Mouse (Mus musculus) neural tube, embryonic 11.5 days (tissue): ENCODE measurements around the gene Ppp1r1b. TPM values are rescaled to one million over a fixed set of nuclear protein-coding genes. Genes with fewer than 3 reads are reported as not detected.
A peak's percentile ranks its signal among the peaks of the same experiment; 100 is the strongest.

Experiments used
- ATAC-seq: fragments of 200-750 bp; cut with Nextera tagmentation; 2 replicates; pipeline ENCODE4 v1.8.0; 2017; ENCODE audit warnings: moderate number of reproducible peaks, mild to moderate bottlenecking, moderate TSS enrichment, moderate library complexity; ENCODE audit not compliant: insufficient read depth, low FRiP score, low TSS enrichment
- DNase-seq: peaks from one replicate; pipeline ENCODE4 v3.0.0-alpha.2; 2015; ENCODE audit warnings: low spot score
- H3K27ac ChIP-seq: fragments of 300-500 bp; sonication (generic); 2 replicates; pipeline ENCODE4 v1.5.1; 2014; ENCODE audit warnings: low read depth, mild to moderate bottlenecking, low read length
- H3K27me3 ChIP-seq: fragments of 300-500 bp; sonication (generic); 2 replicates; pipeline ENCODE4 v1.6.1; 2014; ENCODE audit warnings: mild to moderate bottlenecking, low read length, mixed read lengths; ENCODE audit not compliant: control insufficient read depth, insufficient read depth
- H3K36me3 ChIP-seq: fragments of 300-500 bp; sonication (generic); 2 replicates; pipeline ENCODE4 v1.6.1; 2014; ENCODE audit warnings: mild to moderate bottlenecking, low read length, moderate library complexity, mixed read lengths; ENCODE audit not compliant: control insufficient read depth, insufficient read depth
- H3K4me1 ChIP-seq: fragments of 300-500 bp; sonication (generic); 2 replicates; pipeline ENCODE4 v1.6.1; 2014; ENCODE audit warnings: low read length, mixed read lengths; ENCODE audit not compliant: control insufficient read depth, insufficient read depth
- H3K4me2 ChIP-seq: fragments of 300-500 bp; sonication (generic); 2 replicates; pipeline ENCODE4 v1.6.1; 2014; ENCODE audit warnings: low read depth, mild to moderate bottlenecking, moderate library complexity
- H3K4me3 ChIP-seq: fragments of 300-500 bp; sonication (generic); 2 replicates; pipeline ENCODE4 v1.5.1; 2014; ENCODE audit warnings: low read depth, low read length
- H3K9ac ChIP-seq: fragments of 300-500 bp; sonication (generic); 2 replicates; pipeline ENCODE4 v1.6.1; 2014; ENCODE audit warnings: mild to moderate bottlenecking, low read length
- H3K9me3 ChIP-seq: fragments of 300-500 bp; sonication (generic); 2 replicates; pipeline ENCODE4 v1.6.1; 2016; ENCODE audit warnings: low read length; ENCODE audit not compliant: control insufficient read depth
- WGBS: fragments of 180-500 bp; shearing (Covaris S2); extraction: QIAGEN DNeasy Blood & Tissue Kit; methylation state at CpG from one replicate; pipeline ENCODE4 v1.1.7; 2014; 5-methylcytosine and 5-hydroxymethylcytosine counted together
- polyA plus RNA-seq: library from polyadenylated mRNA; unstranded; fragments of >200 nt; fragmentation: Nextera tagmentation; extraction: Ambion mirVana; gene quantifications from 2 replicates; pipeline ENCODE4 v1.2.1, GENCODE M21; 2014

The Ppp1r1b gene
- polyA plus RNA-seq, 1 experiment from 2014 or later, result 0.15 TPM

DNA sequence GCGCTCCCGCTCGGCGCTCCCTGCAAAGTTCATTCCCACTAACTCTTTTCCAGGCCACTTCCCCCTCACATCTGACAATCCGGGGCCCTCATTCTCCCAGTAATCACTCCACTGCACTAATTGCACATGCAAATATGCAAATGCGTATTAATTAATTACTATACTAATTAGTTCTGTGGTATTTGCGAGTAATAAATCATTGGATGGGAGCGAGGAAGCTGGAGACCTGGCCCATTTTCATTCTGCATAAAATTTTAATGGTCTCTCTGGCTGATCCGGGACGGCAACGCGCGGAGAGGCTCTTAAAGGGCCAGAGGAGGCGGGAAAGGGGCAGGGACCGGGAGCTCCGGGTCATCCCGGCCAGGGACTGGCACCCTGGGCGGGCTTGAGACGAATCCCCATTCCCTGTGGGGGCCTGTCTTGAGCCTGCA, 9.1 kb upstream of the Ppp1r1b start:
- H3K9me3 ChIP-seq, result no peaks in the 10 kb centered on the region
- no peak overlapping the region for H3K27ac ChIP-seq
- peak overlapping the region; percentile 73 for H3K4me2 ChIP-seq
- DNase-seq (no peak), ATAC-seq (no peak)
- 0% methylated on average over 18 of the region's 19 CpGs for WGBS
- peak overlapping the region; percentile 29; the same call in 1 of the 2 replicates for H3K9ac ChIP-seq
- H3K4me3 ChIP-seq, result peak overlapping the region; percentile 44
- H3K27me3 ChIP-seq, result peaks cover 89% of the 10 kb centered on the region
- peaks cover 13% of the 10 kb centered on the region for H3K4me1 ChIP-seq
- no peaks in the 10 kb centered on the region for H3K36me3 ChIP-seq

DNA sequence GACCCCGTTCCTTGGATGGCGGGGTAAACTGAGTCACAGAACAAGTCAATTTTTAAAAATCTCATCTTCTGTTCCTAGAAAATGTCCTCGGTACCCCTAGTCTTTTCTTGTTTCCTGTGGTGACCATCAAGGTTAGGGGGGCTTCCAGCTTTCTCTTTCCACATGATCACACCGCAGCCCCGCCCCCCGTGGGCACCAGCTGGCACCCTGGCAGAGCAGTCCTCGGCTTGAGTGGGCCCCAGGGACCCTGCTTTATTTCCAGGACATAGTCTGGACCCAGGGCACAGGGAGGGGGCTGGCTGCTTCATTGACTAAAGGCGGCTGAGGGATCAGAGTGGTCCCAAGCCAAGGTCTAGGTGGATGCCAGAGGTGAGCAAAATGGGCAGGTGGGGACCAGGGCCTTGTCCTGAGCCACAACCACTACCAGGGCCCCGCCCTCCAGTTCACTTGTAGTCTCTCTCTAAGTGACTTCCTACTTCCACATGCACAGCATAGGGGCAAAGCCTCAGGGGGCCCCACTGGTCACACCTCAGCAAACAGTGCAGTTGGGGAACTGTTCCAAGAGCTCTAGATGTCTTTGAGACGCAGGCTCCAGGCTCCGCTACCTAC, 8.4 kb upstream of the Ppp1r1b start:
- DNase-seq, result no peak
- no peak for ATAC-seq
- no peaks in the 10 kb centered on the region for H3K9me3 ChIP-seq
- H3K27ac ChIP-seq, result no peak overlapping the region
- peaks cover 13% of the 10 kb centered on the region for H3K4me1 ChIP-seq
- peaks cover 86% of the 10 kb centered on the region for H3K27me3 ChIP-seq
- no peak overlapping the region; the same call in 1 of the 2 replicates for H3K4me3 ChIP-seq
- 8% methylated on average over 11 of the region's 11 CpGs for WGBS
- H3K9ac ChIP-seq, result no peak overlapping the region
- H3K4me2 ChIP-seq, result no peak overlapping the region
- no peaks in the 10 kb centered on the region for H3K36me3 ChIP-seq

DNA sequence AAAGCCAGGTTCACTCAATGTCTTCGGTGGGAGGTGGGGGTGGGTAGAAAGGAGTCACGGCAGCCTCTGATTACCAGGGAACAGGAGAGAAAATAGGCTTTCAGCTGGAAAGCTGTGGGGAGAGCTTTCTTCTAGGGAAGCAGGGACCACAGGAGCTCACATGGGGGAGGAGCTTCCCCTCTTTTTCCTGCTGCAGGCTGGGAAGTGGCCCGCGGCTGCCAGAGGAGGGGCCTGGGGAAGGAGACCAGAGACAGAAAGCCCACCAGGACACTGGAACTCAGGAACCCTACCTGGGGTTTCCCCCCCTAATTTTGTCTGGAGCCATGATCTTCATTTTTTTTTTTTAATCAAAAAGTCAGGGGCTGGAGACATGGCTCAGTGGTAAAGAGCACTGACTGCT, 7.6 kb upstream of the Ppp1r1b start:
- no peak for ATAC-seq
- Histone ChIP-seq H3K9me3 (no peaks in the 10 kb centered on the region), H3K4me1 (peaks cover 13% of the 10 kb centered on the region), H3K4me2 (no peak overlapping the region), H3K36me3 (no peaks in the 10 kb centered on the region), H3K9ac (no peak overlapping the region), H3K4me3 (no peak overlapping the region), H3K27me3 (peaks cover 85% of the 10 kb centered on the region), H3K27ac (no peak overlapping the region)
- no peak for DNase-seq
- WGBS, result 3% methylated on average over 4 of the region's 4 CpGs

DNA sequence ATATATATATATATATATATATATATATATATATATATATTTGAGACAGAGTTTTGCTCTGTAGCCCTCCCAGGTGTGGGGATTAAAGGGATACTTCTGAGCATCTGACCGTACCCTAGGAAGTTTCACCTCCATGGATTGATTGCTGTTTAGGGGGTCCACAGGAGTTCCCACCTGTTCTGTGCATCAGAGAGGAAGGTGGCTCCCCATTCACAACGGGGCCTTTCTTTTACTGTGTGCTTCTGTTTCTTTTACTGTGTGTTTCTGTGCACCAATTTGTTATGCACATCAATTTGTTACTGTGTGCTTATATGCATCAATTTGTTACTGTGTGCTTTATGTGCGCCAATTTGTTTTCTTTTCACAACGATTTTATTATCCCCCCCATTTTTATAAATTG, 7.0 kb upstream of the Ppp1r1b start:
- Histone ChIP-seq H3K4me1 (peaks cover 13% of the 10 kb centered on the region), H3K9ac (no peak overlapping the region), H3K36me3 (no peaks in the 10 kb centered on the region), H3K27me3 (peaks cover 85% of the 10 kb centered on the region), H3K9me3 (no peaks in the 10 kb centered on the region), H3K4me3 (no peak overlapping the region), H3K27ac (no peak overlapping the region), H3K4me2 (no peak overlapping the region)
- ATAC-seq (no peak), DNase-seq (no peak)
- WGBS, result 51% methylated on average over 4 of the region's 4 CpGs

DNA sequence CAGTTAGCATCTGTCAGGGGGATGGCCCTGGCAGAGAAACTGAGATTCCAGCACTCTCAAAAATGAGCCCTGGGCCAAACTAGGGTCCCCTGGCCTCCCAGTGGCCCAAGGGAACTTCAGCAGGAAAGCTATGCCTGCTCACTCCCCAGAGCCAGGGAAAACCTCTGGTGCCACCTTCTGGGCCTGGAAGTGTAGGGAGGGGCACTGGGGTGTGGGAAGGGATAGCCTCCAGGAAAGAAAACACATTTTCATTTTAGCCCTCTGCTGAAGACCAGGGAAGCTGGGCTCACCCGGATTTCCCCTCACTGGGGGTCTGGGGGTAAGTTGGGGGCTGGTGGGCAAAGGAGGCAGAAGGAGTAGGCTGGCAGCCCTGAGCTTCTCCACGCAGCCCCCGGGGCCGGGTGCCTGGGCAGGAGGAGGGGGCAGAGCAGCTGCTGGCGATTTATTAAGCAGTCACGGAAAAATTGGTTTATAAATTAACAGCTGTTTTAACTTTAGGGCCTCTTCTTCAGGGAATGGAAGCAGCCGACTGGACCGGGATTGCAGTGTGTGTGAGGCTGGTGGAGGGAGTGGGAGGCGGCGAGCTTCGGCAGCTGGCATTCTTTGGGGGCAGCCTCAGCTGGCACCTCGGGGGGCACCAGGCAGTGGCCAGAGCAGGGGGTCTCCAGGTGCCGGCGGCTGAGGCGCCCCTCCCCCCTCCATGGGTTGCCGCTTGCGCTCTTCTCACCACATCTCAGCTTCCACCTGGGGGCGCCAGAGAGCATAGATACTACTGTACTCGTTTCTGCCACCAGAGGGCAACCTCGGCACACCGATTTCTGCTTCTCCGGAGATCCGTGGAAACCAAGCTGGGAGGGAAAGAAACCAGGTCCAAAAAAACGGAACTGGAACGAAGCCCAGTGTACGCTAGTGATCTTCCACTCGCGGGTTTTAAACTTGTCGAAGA, 5.9 kb upstream of the Ppp1r1b start:
- H3K27ac ChIP-seq, result no peak overlapping the region
- 2% methylated on average over 28 of the region's 29 CpGs for WGBS
- H3K4me2 ChIP-seq, result peak overlapping the region; percentile 35
- peaks cover 85% of the 10 kb centered on the region for H3K27me3 ChIP-seq
- no peak overlapping the region for H3K9ac ChIP-seq
- H3K4me1 ChIP-seq, result peaks cover 13% of the 10 kb centered on the region
- H3K36me3 ChIP-seq, result no peaks in the 10 kb centered on the region
- no peaks in the 10 kb centered on the region for H3K9me3 ChIP-seq
- DNase-seq, result peak; percentile 91
- 0 out of 2 replicates have a peak overlapping the region, but pooled peaks have one; percentile 8 for H3K4me3 ChIP-seq
- ATAC-seq, result peak; percentile 22; the same call in 1 of the 2 replicates

DNA sequence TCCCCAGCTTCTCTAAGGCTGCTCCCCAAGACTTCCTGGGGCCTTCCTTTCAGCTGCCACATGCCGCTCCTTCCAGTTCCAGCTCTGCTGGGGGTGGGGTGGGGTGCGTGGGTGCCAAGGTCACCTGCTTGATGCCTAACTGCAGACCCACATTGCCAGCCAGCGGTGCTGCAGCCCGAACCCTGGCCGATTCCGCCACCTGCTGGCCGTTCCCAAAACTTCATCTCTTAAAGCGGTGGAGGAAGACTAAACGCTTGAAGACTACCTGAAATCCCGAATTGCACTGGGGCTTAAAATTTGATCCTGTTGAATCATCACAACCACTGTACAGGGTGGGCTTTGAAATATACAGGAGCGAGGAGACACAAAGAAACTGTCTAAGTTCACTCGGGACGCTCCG, 3.0 kb upstream of the Ppp1r1b start:
- no peak for ATAC-seq
- Histone ChIP-seq H3K9me3 (no peaks in the 10 kb centered on the region), H3K36me3 (no peaks in the 10 kb centered on the region), H3K4me3 (no peak overlapping the region), H3K4me1 (peaks cover 6% of the 10 kb centered on the region; the same call in 1 of the 2 replicates), H3K27me3 (peaks cover 84% of the 10 kb centered on the region), H3K9ac (no peak overlapping the region), H3K27ac (no peak overlapping the region), H3K4me2 (no peak overlapping the region)
- WGBS, result 2% methylated on average over 14 of the region's 14 CpGs
- peak; percentile 84 for DNase-seq

DNA sequence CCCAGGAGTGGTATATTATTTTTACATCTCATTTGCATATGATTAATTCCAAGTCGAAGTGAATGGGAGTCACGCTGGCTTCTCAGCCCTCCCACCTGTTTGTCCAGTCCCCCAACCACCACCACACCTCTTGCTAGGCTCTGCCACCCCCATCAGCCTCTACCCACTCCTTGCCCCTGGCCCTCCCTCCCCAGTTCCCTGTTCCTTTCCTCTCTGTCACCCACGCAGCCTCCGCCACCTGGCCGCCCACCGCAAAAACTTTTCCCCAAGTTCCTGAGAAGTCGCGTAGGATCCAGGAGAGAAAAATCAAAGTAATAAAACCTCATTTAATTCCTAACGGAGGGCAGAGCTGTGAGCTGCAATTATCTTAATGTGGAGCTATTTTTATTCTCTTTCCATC, 2.0 kb upstream of the Ppp1r1b start:
- Histone ChIP-seq H3K27me3 (peaks cover 86% of the 10 kb centered on the region), H3K4me3 (no peak overlapping the region), H3K9me3 (no peaks in the 10 kb centered on the region), H3K36me3 (no peaks in the 10 kb centered on the region), H3K4me2 (no peak overlapping the region), H3K4me1 (peaks cover 6% of the 10 kb centered on the region; the same call in 1 of the 2 replicates), H3K27ac (no peak overlapping the region), H3K9ac (no peak overlapping the region)
- no peak for ATAC-seq
- no peak for DNase-seq
- WGBS, result 8% methylated on average over 9 of the region's 9 CpGs

DNA sequence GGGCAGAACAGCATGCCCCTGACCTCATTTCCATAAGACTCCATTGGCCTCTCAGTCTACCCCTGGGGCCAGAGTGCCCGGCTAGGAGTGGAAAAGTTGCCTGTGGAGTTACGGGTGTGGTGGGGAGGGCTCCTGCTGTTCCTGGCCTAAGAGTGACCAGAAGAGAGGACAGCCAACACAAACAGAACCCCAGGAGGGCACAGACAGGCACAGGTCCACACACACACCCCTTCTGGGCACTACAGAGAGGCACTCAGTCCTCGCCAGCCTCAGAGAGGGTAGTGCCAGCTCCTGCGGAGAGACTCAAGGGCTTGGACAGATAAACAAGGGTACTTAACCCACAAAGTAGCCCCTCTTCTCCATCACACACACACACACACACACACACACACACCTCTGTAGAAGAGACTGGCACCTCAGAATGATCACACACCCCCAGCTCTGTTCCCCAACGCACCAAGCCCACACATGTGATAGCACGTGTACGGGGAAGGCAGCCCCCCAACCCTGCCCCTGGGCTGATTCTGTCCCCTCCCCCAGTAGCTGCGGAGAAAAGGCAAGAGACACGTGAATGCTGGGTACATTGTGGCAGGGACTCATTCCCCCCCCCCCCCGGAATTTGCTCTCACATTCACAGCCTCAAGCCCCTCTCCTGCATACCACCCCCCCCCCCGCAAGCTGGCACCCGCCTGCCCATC, 670 bp upstream of the Ppp1r1b start:
- no peak for DNase-seq
- H3K4me3 ChIP-seq, result no peak overlapping the region

More for the DNA sequence above, 670 bp upstream of the Ppp1r1b start:
- ATAC-seq, result no peak
- Histone ChIP-seq H3K4me2 (no peak overlapping the region), H3K9me3 (no peaks in the 10 kb centered on the region), H3K9ac (no peak overlapping the region), H3K27me3 (peaks cover 86% of the 10 kb centered on the region), H3K27ac (no peak overlapping the region), H3K36me3 (no peaks in the 10 kb centered on the region), H3K4me1 (peaks cover 3% of the 10 kb centered on the region; the same call in 1 of the 2 replicates)
- WGBS, result 4% methylated on average over 7 of the region's 12 CpGs
